ENCODE assay signal across 8 mouse cellular contexts in genomic region chr13:100650550-100651438, GRCm38 (mm10). TPM values are rescaled to one million over a fixed set of nuclear protein-coding genes. Genes with fewer than 3 reads are reported as not detected.
DNase-seq lines count a peak whose midpoint lies in the region; ATAC-seq lines count a peak whose summit lies in the region.

Gene Ak6 (plus strand): TSS chr13:100650979.
Gene Rad17 (minus strand): TSS chr13:100651051.

- under 1% methylated on average over 73 of the region's 73 CpGs for WGBS in intestine, embryonic 14.5 days

- H3K4me2 ChIP-seq in intestine, embryonic 14.5 days (ENCODE audit: low read length): peak within 1 kb of the TSS; percentile 85

- DNase-seq in adrenal gland, adult (ENCODE audit: inconsistent age in 2 of 2, low spot score in 1 of 2): peak; percentile 95 to 99
- peak; percentile 89 for DNase-seq in embryo, embryonic 10.5 days (ENCODE audit: low spot score)
- peak; percentile 95 for DNase-seq in gastrocnemius, postnatal 14 days
- peak; percentile 99 for DNase-seq in intestine, embryonic 14.5 days (ENCODE audit: low spot score)
- peak; percentile 91 to 96 for DNase-seq in left cerebral cortex, postnatal 14 days (ENCODE audit: low spot score in 2 of 2)
- peak; percentile 95 for DNase-seq in mesoderm, embryonic 11.5 days (ENCODE audit: low read depth, low spot score)
- DNase-seq in right cerebral cortex, postnatal 36 days (ENCODE audit: low spot score in 2 of 2): peak; percentile 89 to 92
- DNase-seq in yolk sac, embryonic 10.5 days (ENCODE audit: low spot score): peak; percentile 94

- peak; percentile 99 for ATAC-seq in intestine, embryonic 14.5 days (replicated peaks; ENCODE audit: low FRiP score, low TSS enrichment, low read depth)

- H3K4me3 ChIP-seq in intestine, embryonic 14.5 days (ENCODE audit: low read depth, low read length): peak within 1 kb of the TSS; percentile 98

- intact Hi-C loops in gastrocnemius, postnatal 14 days (cut with DNase I; ENCODE audit: low total_unique reads): no loop called here
- intact Hi-C loops in left cerebral cortex, postnatal 14 days (cut with DNase I): loop anchor here (5.0 kb wide), 1 partner anchor 543 kb away; the partner anchor contains the start of gene Serf1

- H3K9ac ChIP-seq in intestine, embryonic 14.5 days (ENCODE audit: low read length): peak within 1 kb of the TSS; percentile 84

- no peaks in the 10 kb centered on the region for H3K9me3 ChIP-seq in intestine, embryonic 14.5 days (ENCODE audit: control insufficient read depth, low read length)

- H3K4me1 ChIP-seq in intestine, embryonic 14.5 days (replicated peaks; ENCODE audit: control insufficient read depth, insufficient read depth, low read length): peaks cover 7% of the 10 kb centered on the region

- H3K27ac ChIP-seq in intestine, embryonic 14.5 days (ENCODE audit: low read depth): peak within 1 kb of the TSS; percentile 97

- peaks cover 24% of the 10 kb centered on the region for H3K36me3 ChIP-seq in intestine, embryonic 14.5 days (ENCODE audit: control insufficient read depth, insufficient read depth, low read length)

- H3K27me3 ChIP-seq in intestine, embryonic 14.5 days (replicated peaks; ENCODE audit: control insufficient read depth, insufficient read depth, low read length): no peaks in the 10 kb centered on the region

RNA-seq across cellular contexts. Expression of gene Ak6, which starts in this region (rescaled TPM):
- total RNA-seq in gastrocnemius, postnatal 14 days (2021): 10 to 100 TPM; 53.7 to 59.6 TPM
- polyA plus RNA-seq in intestine, embryonic 14.5 days (2014; fragmentation: Nextera tagmentation; extraction: Ambion mirVana): 287 TPM in 2 replicates
- total RNA-seq in left cerebral cortex, postnatal 14 days (2021): 10 to 100 TPM; 91.6 to 91.8 TPM

RNA-seq across cellular contexts. Expression of gene Rad17, which starts in this region (rescaled TPM):
- total RNA-seq in gastrocnemius, postnatal 14 days (2021): 1 to 10 TPM; 8.3 to 9.0 TPM
- polyA plus RNA-seq in intestine, embryonic 14.5 days (2014; fragmentation: Nextera tagmentation; extraction: Ambion mirVana): 20.3 TPM in 2 replicates
- 10 to 100 TPM; 12.8 to 13.1 TPM for total RNA-seq in left cerebral cortex, postnatal 14 days (2021)

Comparison
In these comparisons a context has a peak if more than half of its experiments do, and no peak if none do; other contexts are left out.
1. Peak in every context shown above with its lines: DNase-seq, ATAC-seq, H3K4me3 ChIP-seq and H3K27ac ChIP-seq.